Mouse (Mus musculus) MEL (cell line): ENCODE results near the gene Plcg2. TPM values are rescaled to one million over a fixed set of nuclear protein-coding genes. Genes with fewer than 3 reads are reported as not detected.

Source experiments
- DNase-seq: peaks from one replicate; pipeline ENCODE4 v3.0.0; 2011; ENCODE audit warnings: low read depth, low spot score
- H3K27ac ChIP-seq: 2 replicates; pipeline ENCODE4 v1.5.1; 2012; ENCODE audit warnings: low read depth, mild to moderate bottlenecking, control low read depth, low read length, moderate library complexity; ENCODE audit not compliant: control insufficient read depth
- H3K27me3 ChIP-seq, 2 experiments: fragments of 150-350 bp in 1 of 2; sonication (generic) in 1 of 2; 2 replicates each; pipeline ENCODE4 v1.6.1; 2012; ENCODE audit warnings: low read length in 2 of 2, mild to moderate bottlenecking in 2 of 2, improper control_type of control experiment in 1 of 2, moderate library complexity in 1 of 2; ENCODE audit not compliant: insufficient read depth in 2 of 2, control insufficient read depth in 1 of 2
- H3K36me3 ChIP-seq, 2 experiments: 2 replicates each; pipeline ENCODE4 v1.6.1; 2012 to 2014; ENCODE audit warnings: low read length in 2 of 2, improper control_type of control experiment in 1 of 2, inconsistent platforms in 1 of 2, mild to moderate bottlenecking in 1 of 2; ENCODE audit not compliant: insufficient read depth in 2 of 2, control insufficient read depth in 1 of 2
- H3K4me1 ChIP-seq, 2 experiments: fragments of 150-350 bp in 1 of 2; sonication (generic) in 1 of 2; 2 replicates each; pipeline ENCODE4 v1.6.1; 2012; ENCODE audit warnings: low read length in 2 of 2, improper control_type of control experiment in 1 of 2, mild to moderate bottlenecking in 1 of 2; ENCODE audit not compliant: insufficient read depth in 2 of 2, control insufficient read depth in 1 of 2
- H3K4me3 ChIP-seq, 2 experiments: fragments of 150-350 bp in 1 of 2; sonication (generic) in 1 of 2; 2 replicates each; pipeline ENCODE4 v1.5.1; 2012; ENCODE audit warnings: low read depth in 2 of 2, low read length in 2 of 2, mild to moderate bottlenecking in 2 of 2, moderate library complexity in 2 of 2, control low read depth in 1 of 2, improper control_type of control experiment in 1 of 2; ENCODE audit not compliant: control insufficient read depth in 1 of 2, insufficient read depth in 1 of 2
- H3K79me2 ChIP-seq: 2 replicates; pipeline ENCODE4 v1.6.1; 2012; ENCODE audit warnings: mild to moderate bottlenecking, low read length, moderate library complexity; ENCODE audit not compliant: control insufficient read depth, poor library complexity, insufficient read depth
- H3K9ac ChIP-seq: 2 replicates; pipeline ENCODE4 v1.6.1; 2012; ENCODE audit warnings: low read depth, mild to moderate bottlenecking, control low read depth, low read length, moderate library complexity; ENCODE audit not compliant: control insufficient read depth, poor library complexity, severe bottlenecking
- H3K9me3 ChIP-seq: fragments of 150-350 bp; sonication (generic); replicated peaks from 2 replicates; pipeline ENCODE4 v1.6.1; 2012; ENCODE audit warnings: mild to moderate bottlenecking, low read length, improper control_type of control experiment, moderate library complexity; ENCODE audit not compliant: insufficient read depth
- BHLHE40 ChIP-seq: IDR thresholded peaks from 2 replicates; pipeline ENCODE4 v1.6.1; 2012; ENCODE audit warnings: low read depth, mild to moderate bottlenecking, inconsistent platforms, low read length, improper control_type of control experiment, borderline replicate concordance
- CHD1 ChIP-seq: IDR thresholded peaks from 2 replicates; pipeline ENCODE4 v1.6.1; 2012; ENCODE audit warnings: low read depth, mild to moderate bottlenecking, inconsistent platforms, low read length, improper control_type of control experiment
- CHD2 ChIP-seq: IDR thresholded peaks from 2 replicates; pipeline ENCODE4 v1.6.1; 2011; ENCODE audit warnings: low read length, improper control_type of control experiment
- ELF1 ChIP-seq: IDR thresholded peaks from 2 replicates; pipeline ENCODE4 v1.6.1; 2014; ENCODE audit warnings: low read depth, mild to moderate bottlenecking, inconsistent platforms, low read length, improper control_type of control experiment, moderate library complexity
- EP300 ChIP-seq, 2 experiments: IDR thresholded peaks; 2 replicates each; pipeline ENCODE4 v1.6.1; 2011; ENCODE audit warnings: improper control_type of control experiment in 2 of 2, low read length in 2 of 2, low read depth in 1 of 2, mild to moderate bottlenecking in 1 of 2
- ETS1 ChIP-seq: IDR thresholded peaks from 2 replicates; pipeline ENCODE4 v1.6.1; 2012; ENCODE audit warnings: low read depth, mild to moderate bottlenecking, inconsistent platforms, low read length, improper control_type of control experiment, moderate library complexity
- GATA1 ChIP-seq: IDR thresholded peaks from 2 replicates; pipeline ENCODE4 v1.6.1; 2011; ENCODE audit warnings: low read depth, low read length, improper control_type of control experiment
- HCFC1 ChIP-seq: IDR thresholded peaks from 2 replicates; pipeline ENCODE4 v1.6.1; 2012; ENCODE audit warnings: low read depth, mild to moderate bottlenecking, inconsistent platforms, low read length, improper control_type of control experiment, moderate library complexity
- MAX ChIP-seq: IDR thresholded peaks from 2 replicates; pipeline ENCODE4 v1.6.1; 2011; ENCODE audit warnings: low read length, improper control_type of control experiment
- MAZ ChIP-seq: IDR thresholded peaks from 2 replicates; pipeline ENCODE4 v1.6.1; 2012; ENCODE audit warnings: low read depth, mild to moderate bottlenecking, inconsistent platforms, low read length, improper control_type of control experiment
- MEF2A ChIP-seq: IDR thresholded peaks from 2 replicates; pipeline ENCODE4 v1.6.1; 2014; ENCODE audit warnings: low read depth, mild to moderate bottlenecking, inconsistent platforms, low read length, improper control_type of control experiment; ENCODE audit not compliant: poor library complexity, insufficient replicate concordance, severe bottlenecking; ENCODE audit errors: extremely low read depth
- MXI1 ChIP-seq: IDR thresholded peaks from 2 replicates; pipeline ENCODE4 v1.6.1; 2011; ENCODE audit warnings: mild to moderate bottlenecking, low read depth, low read length, improper control_type of control experiment
- MYB ChIP-seq: IDR thresholded peaks from 2 replicates; pipeline ENCODE4 v1.6.1; 2011; ENCODE audit warnings: mild to moderate bottlenecking, low read depth, low read length, improper control_type of control experiment
- NELFE ChIP-seq: IDR thresholded peaks from 2 replicates; pipeline ENCODE4 v1.6.1; 2011; ENCODE audit warnings: low read depth, low read length, improper control_type of control experiment
- POLR2A ChIP-seq, 2 experiments: IDR thresholded peaks; 2 replicates each; pipeline ENCODE4 v1.6.1; 2011 to 2012; ENCODE audit warnings: low read length in 2 of 2, mild to moderate bottlenecking in 2 of 2, control low read depth in 1 of 2, improper control_type of control experiment in 1 of 2, low read depth in 1 of 2, moderate library complexity in 1 of 2; ENCODE audit not compliant: control insufficient read depth in 1 of 2, insufficient read depth in 1 of 2, poor library complexity in 1 of 2
- RCOR1 ChIP-seq: IDR thresholded peaks from 2 replicates; pipeline ENCODE4 v1.6.1; 2012; ENCODE audit warnings: low read depth, mild to moderate bottlenecking, inconsistent platforms, low read length, improper control_type of control experiment
- SIN3A ChIP-seq: IDR thresholded peaks from 2 replicates; pipeline ENCODE4 v1.6.1; 2012; ENCODE audit warnings: low read length, improper control_type of control experiment, inconsistent platforms
- TAL1 ChIP-seq: IDR thresholded peaks from 2 replicates; pipeline ENCODE4 v1.6.1; 2012; ENCODE audit warnings: mild to moderate bottlenecking, inconsistent platforms, low read length, moderate library complexity, mixed read lengths
- TBP ChIP-seq: IDR thresholded peaks from 2 replicates; pipeline ENCODE4 v1.8.0; 2011; ENCODE audit warnings: low read depth, low read length, improper control_type of control experiment
- TCF12 ChIP-seq: IDR thresholded peaks from 2 replicates; pipeline ENCODE4 v1.6.1; 2014; ENCODE audit warnings: low read depth, mild to moderate bottlenecking, inconsistent platforms, low read length, improper control_type of control experiment, moderate library complexity
- UBTF ChIP-seq: IDR thresholded peaks from 2 replicates; pipeline ENCODE4 v1.6.1; 2012; ENCODE audit warnings: low read depth, mild to moderate bottlenecking, inconsistent platforms, low read length, improper control_type of control experiment, moderate library complexity, borderline replicate concordance; ENCODE audit not compliant: insufficient read depth
- USF2 ChIP-seq, 2 experiments: IDR thresholded peaks; 2 replicates each; pipeline ENCODE4 v1.6.1; 2011 to 2012; ENCODE audit warnings: improper control_type of control experiment in 2 of 2, low read length in 2 of 2, borderline replicate concordance in 1 of 2, inconsistent platforms in 1 of 2, low read depth in 1 of 2, mild to moderate bottlenecking in 1 of 2; ENCODE audit not compliant: insufficient read depth in 1 of 2
- ZKSCAN1 ChIP-seq: IDR thresholded peaks from 2 replicates; pipeline ENCODE4 v1.6.1; 2012; ENCODE audit warnings: low read depth, mild to moderate bottlenecking, inconsistent platforms, low read length, improper control_type of control experiment, moderate library complexity
- ZMIZ1 ChIP-seq: IDR thresholded peaks from 2 replicates; pipeline ENCODE4 v1.6.1; 2012; ENCODE audit warnings: low read depth, mild to moderate bottlenecking, inconsistent platforms, low read length, improper control_type of control experiment, moderate library complexity
- ZNF384 ChIP-seq: IDR thresholded peaks from 2 replicates; pipeline ENCODE4 v1.6.1; 2012; ENCODE audit warnings: low read depth, mild to moderate bottlenecking, inconsistent platforms, low read length, improper control_type of control experiment
- polyA plus RNA-seq, 2 experiments: library from polyadenylated mRNA; stranded (reverse) in 1 of 2; unstranded in 1 of 2; fragments of >175 nt in 1 of 2; fragments of >200 nt in 1 of 2; gene quantifications; 2 replicates each; pipeline versions ENCODE4 v1.2.1 to v1.2.4; 2012; ENCODE audit warnings: low replicate concordance in 2 of 2, low read depth in 1 of 2; ENCODE audit not compliant: insufficient read length in 2 of 2, insufficient read depth in 1 of 2, missing spikeins in 1 of 2
- total RNA-seq: library from RNA; depleted of rRNA; stranded (reverse); fragments of 300-350 nt; gene quantifications from 2 replicates; pipeline ENCODE4 v1.2.3, GENCODE M21; 2012

Gene Plcg2
- total and polyA plus RNA-seq, 3 experiments, result 21.0 to 78.7 (median 23.3) TPM

DNA sequence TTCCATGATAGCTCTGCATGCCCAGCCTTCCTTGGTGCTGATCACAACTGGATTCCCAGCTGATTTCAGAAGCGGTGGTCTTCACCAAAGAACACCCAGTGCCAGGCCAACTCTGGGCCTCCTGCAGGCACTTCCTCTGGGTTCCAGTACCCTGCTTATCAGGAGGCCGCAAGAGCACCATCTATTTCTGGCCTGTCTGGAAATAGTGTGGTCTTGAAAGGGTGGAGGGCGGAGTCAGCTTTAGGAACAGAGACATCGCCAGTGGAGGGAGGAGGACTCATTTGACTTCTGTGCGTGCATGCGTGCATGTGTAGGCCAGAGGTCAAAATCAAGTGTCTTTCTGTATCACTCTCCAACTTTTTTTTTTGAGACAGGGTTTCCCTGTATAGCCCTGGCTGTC is 45.7 kb downstream of the Plcg2 start:
- no peaks in the 10 kb centered on the region; the same call in 1 of the 2 replicates for H3K79me2 ChIP-seq
- H3K9ac ChIP-seq, result no peak overlapping the region
- H3K36me3 ChIP-seq, result peaks cover 0 to 22% of the 10 kb centered on the region in 2 experiments; a peak in 2 of 4 replicates
- H3K9me3 ChIP-seq, result no peaks in the 10 kb centered on the region
- H3K27ac ChIP-seq, result peak overlapping the region; percentile 44
- TF ChIP-seq HCFC1 (no peak), TCF12 (peak; percentile 89), MYB (no peak), UBTF (0 out of 2 replicates have a peak, but pooled peaks have one; percentile 46), MAX (no peak), ZNF384 (no peak), TAL1 (peak; percentile 89), BHLHE40 (no peak; the same call in 1 of the 2 replicates), CHD2 (no peak), SIN3A (peak; percentile 76), MAZ (0 out of 2 replicates have a peak, but pooled peaks have one; percentile 44), ETS1 (peak; percentile 83), TBP (0 out of 2 replicates have a peak, but pooled peaks have one; percentile 27), RCOR1 (peak; percentile 51; the same call in 1 of the 2 replicates), GATA1 (peak; percentile 84), ZMIZ1 (no peak), MXI1 (peak; percentile 33; the same call in 1 of the 2 replicates), MEF2A (peak; percentile 97), EP300 (IDR thresholded peaks at IDR 0.05; ENCODE audit: low read depth in 1 of 2, low read length in 2 of 2) (peak; percentile 81 to 86), POLR2A (IDR thresholded peaks at IDR 0.05; ENCODE audit: control insufficient read depth in 1 of 2, insufficient read depth in 1 of 2, low read depth in 1 of 2, low read length in 2 of 2, poor library complexity in 1 of 2) (0 out of 4 replicates have a peak, but pooled peaks of 1 of the 2 experiments have one; percentile 19)
- TF ChIP-seq, all 39 proteins: peak for 13
- peak; percentile 91 for DNase-seq
- Histone ChIP-seq H3K4me1 (peaks cover 19 to 33% of the 10 kb centered on the region in 2 experiments), H3K27me3 (no peaks in the 10 kb centered on the region), H3K4me3 (no peak overlapping the region)

DNA sequence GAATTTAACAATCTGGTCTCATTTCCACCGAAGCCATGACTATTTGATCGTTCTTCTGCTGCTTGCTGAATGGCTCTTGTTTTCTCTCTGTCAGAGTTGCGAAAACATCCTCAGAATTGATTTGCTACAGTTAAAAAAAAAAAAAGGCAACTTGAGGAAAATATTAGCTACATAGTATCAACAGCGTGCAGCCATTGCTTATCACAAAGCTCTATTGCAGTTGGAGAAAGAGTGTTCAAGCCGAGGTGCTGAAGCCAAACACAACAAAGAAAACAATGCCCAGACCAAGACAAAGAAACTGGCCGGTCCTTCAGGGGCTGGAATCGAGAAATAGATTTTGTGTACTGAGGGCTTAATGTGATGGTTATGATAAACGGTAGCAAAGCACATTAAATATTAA is 47.0 kb downstream of the Plcg2 start:
- peaks cover 24 to 36% of the 10 kb centered on the region in 2 experiments for H3K4me1 ChIP-seq
- H3K79me2 ChIP-seq, result no peaks in the 10 kb centered on the region; the same call in 1 of the 2 replicates
- no peaks in the 10 kb centered on the region for H3K27me3 ChIP-seq
- H3K4me3 ChIP-seq, result no peak overlapping the region
- no peak for DNase-seq
- H3K27ac ChIP-seq, result no peak overlapping the region
- peaks cover 0 to 22% of the 10 kb centered on the region in 2 experiments; a peak in 2 of 4 replicates for H3K36me3 ChIP-seq
- H3K9me3 ChIP-seq, result no peaks in the 10 kb centered on the region
- H3K9ac ChIP-seq, result no peak overlapping the region
- no peak for TF ChIP-seq USF2 (IDR thresholded peaks at IDR 0.05; ENCODE audit: borderline replicate concordance in 1 of 2, insufficient read depth in 1 of 2, low read depth in 1 of 2, low read length in 2 of 2)
- TF ChIP-seq EP300 (IDR thresholded peaks at IDR 0.05; ENCODE audit: low read depth in 1 of 2, low read length in 2 of 2), result peak; percentile 35 to 52; a peak in 2 of 4 replicates
- TF ChIP-seq TBP, result no peak
- TF ChIP-seq ELF1, result no peak
- no peak for TF ChIP-seq MAZ
- TF ChIP-seq ETS1, result peak; percentile 15; the same call in 1 of the 2 replicates
- no peak for TF ChIP-seq HCFC1
- TF ChIP-seq TCF12, result peak; percentile 48
- no peak for TF ChIP-seq NELFE
- TF ChIP-seq ZNF384, result peak; percentile 77
- peak; percentile 33; the same call in 1 of the 2 replicates for TF ChIP-seq TAL1
- peak; percentile 38; the same call in 1 of the 2 replicates for TF ChIP-seq GATA1
- no peak for TF ChIP-seq ZMIZ1
- TF ChIP-seq ZKSCAN1, result no peak
- no peak for TF ChIP-seq CHD1
